Mouse (Mus musculus): Measurements from ENCODE around the gene Exoc6b. TPM values are rescaled to one million over a fixed set of nuclear protein-coding genes. Genes with fewer than 3 reads are reported as not detected.
A peak's percentile ranks its signal among the peaks of the same experiment; 100 is the strongest.

Exoc6b gene
- total and polyA plus RNA-seq, 3 experiments = 0.76 to 8.7 (median 6.9) TPM

- Histone ChIP-seq H3K9me3 (replicated peaks) (no peaks in the 10 kb centered on the region), H3K36me3 (replicated peaks) (no peaks in the 10 kb centered on the region), H3K4me1 (ENCODE audit: insufficient read depth, low read depth, low read length) (no peaks in the 10 kb centered on the region), H3K4me3 (ENCODE audit: low read depth, low read length) (no peak overlapping the region), H3K27me3 (ENCODE audit: insufficient read depth, low read length) (peaks cover 20% of the 10 kb centered on the region)
- no peak for DNase-seq (ENCODE audit: low spot score)
- no peak for ATAC-seq (ENCODE audit: extremely low read depth, insufficient number of reproducible peaks, low FRiP score, poor library complexity, severe bottlenecking)
- TF ChIP-seq GATA2 (IDR thresholded peaks at IDR 0.05; ENCODE audit: borderline replicate concordance, low read depth, low read length) (no peak), POLR2AphosphoS5 (IDR thresholded peaks at IDR 0.05; ENCODE audit: insufficient replicate concordance, low read depth, low read length) (no peak), TAL1 (conservative IDR thresholded peaks at IDR 0.05; ENCODE audit: low read depth, low read length) (no peak), CTCF (IDR thresholded peaks at IDR 0.05; ENCODE audit: low read depth, low read length) (no peak), GATA1 (IDR thresholded peaks at IDR 0.05; ENCODE audit: borderline replicate concordance, low read length) (no peak)
Measured at GRCm38 (mm10) chr6:84931051-84931450, 138.3 kb downstream of the Exoc6b start.

DNA sequence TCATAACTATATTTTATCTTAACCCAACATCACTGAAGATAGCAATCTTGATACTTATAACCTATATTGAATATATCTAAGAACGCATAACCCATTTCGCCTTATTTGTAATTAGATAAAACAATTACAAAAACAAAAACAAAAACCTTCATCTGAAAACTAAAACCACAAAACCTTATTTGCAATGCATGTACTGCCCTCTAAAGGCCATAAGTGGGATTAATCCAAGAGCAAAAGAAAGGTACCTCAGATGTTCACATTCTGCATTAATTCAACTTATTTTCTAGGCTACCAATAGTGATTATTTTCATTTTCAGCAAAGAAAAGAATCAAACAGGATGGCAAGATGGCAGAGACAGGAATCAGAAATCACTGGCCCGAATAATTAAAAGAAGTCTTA, 143.2 kb downstream of the Exoc6b start:
- TF ChIP-seq GATA2 (IDR thresholded peaks at IDR 0.05; ENCODE audit: borderline replicate concordance, low read depth, low read length) = no peak
- TF ChIP-seq GATA1 (IDR thresholded peaks at IDR 0.05; ENCODE audit: borderline replicate concordance, low read length) = no peak
- no peak for TF ChIP-seq CTCF (IDR thresholded peaks at IDR 0.05; ENCODE audit: low read depth, low read length)
- no peak for TF ChIP-seq TAL1 (conservative IDR thresholded peaks at IDR 0.05; ENCODE audit: low read depth, low read length)
- no peak for TF ChIP-seq POLR2AphosphoS5 (IDR thresholded peaks at IDR 0.05; ENCODE audit: insufficient replicate concordance, low read depth, low read length)
- Histone ChIP-seq H3K27me3 (ENCODE audit: insufficient read depth, low read length) (peaks cover 4% of the 10 kb centered on the region), H3K9me3 (replicated peaks) (peaks cover 2% of the 10 kb centered on the region; the same call in 1 of the 2 replicates), H3K36me3 (replicated peaks) (no peaks in the 10 kb centered on the region), H3K4me1 (ENCODE audit: insufficient read depth, low read depth, low read length) (peaks cover 32% of the 10 kb centered on the region), H3K4me3 (ENCODE audit: low read depth, low read length) (no peak overlapping the region)
- ATAC-seq (ENCODE audit: extremely low read depth, insufficient number of reproducible peaks, low FRiP score, poor library complexity, severe bottlenecking) (no peak), DNase-seq (ENCODE audit: low spot score) (peak; percentile 5)

DNA sequence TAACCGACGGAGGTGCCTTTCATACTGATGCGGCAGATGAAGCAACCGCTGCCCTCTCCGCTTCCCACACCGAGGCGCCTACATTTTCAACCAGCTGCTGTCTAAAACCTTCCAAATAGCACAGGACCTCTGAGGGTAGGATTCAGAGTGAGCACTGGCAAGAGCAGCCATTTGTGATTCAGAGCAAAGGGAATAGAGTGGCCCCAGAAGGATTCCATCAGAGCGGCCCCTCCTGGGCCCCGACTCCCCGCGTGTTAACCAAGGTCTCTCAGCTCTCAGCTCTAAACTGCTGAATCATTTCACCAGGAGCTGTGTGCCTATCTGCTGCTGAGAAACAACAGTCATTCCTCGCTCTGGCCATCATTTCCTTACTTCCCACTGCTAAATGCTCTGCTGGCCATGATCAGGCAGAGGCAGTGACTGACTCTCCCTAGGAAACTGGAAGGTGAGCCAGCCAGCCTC, 145.5 kb downstream of the Exoc6b start:
- peaks cover 32% of the 10 kb centered on the region for H3K4me1 ChIP-seq (ENCODE audit: insufficient read depth, low read depth, low read length)
- ATAC-seq (ENCODE audit: extremely low read depth, insufficient number of reproducible peaks, low FRiP score, poor library complexity, severe bottlenecking) (peak; percentile 68), DNase-seq (ENCODE audit: low spot score) (peak; percentile 13)
- TF ChIP-seq TAL1 (conservative IDR thresholded peaks at IDR 0.05; ENCODE audit: low read depth, low read length) (no peak), GATA1 (IDR thresholded peaks at IDR 0.05; ENCODE audit: borderline replicate concordance, low read length) (no peak), GATA2 (IDR thresholded peaks at IDR 0.05; ENCODE audit: borderline replicate concordance, low read depth, low read length) (no peak), CTCF (IDR thresholded peaks at IDR 0.05; ENCODE audit: low read depth, low read length) (no peak), POLR2AphosphoS5 (IDR thresholded peaks at IDR 0.05; ENCODE audit: insufficient replicate concordance, low read depth, low read length) (no peak)
- peaks cover 3% of the 10 kb centered on the region; the same call in 1 of the 2 replicates for H3K9me3 ChIP-seq (replicated peaks)
- peak overlapping the region; percentile 25; the same call in 1 of the 2 replicates for H3K4me3 ChIP-seq (ENCODE audit: low read depth, low read length)
- no peaks in the 10 kb centered on the region for H3K27me3 ChIP-seq (ENCODE audit: insufficient read depth, low read length)
- no peaks in the 10 kb centered on the region for H3K36me3 ChIP-seq (replicated peaks)

- peaks cover 12% of the 10 kb centered on the region for H3K4me1 ChIP-seq (ENCODE audit: insufficient read depth, low read depth, low read length)
- peak; percentile 60; the same call in 1 of the 2 replicates for TF ChIP-seq CTCF (IDR thresholded peaks at IDR 0.05; ENCODE audit: low read depth, low read length)
- no peak for TF ChIP-seq GATA1 (IDR thresholded peaks at IDR 0.05; ENCODE audit: borderline replicate concordance, low read length)
- no peak for TF ChIP-seq POLR2AphosphoS5 (IDR thresholded peaks at IDR 0.05; ENCODE audit: insufficient replicate concordance, low read depth, low read length)
- TF ChIP-seq GATA2 (IDR thresholded peaks at IDR 0.05; ENCODE audit: borderline replicate concordance, low read depth, low read length) = no peak
- no peak for TF ChIP-seq TAL1 (conservative IDR thresholded peaks at IDR 0.05; ENCODE audit: low read depth, low read length)
- H3K36me3 ChIP-seq (replicated peaks) = no peaks in the 10 kb centered on the region
- 0 out of 2 replicates have a peak, but pooled peaks cover 3% of the 10 kb centered on the region for H3K9me3 ChIP-seq (replicated peaks)
- no peak overlapping the region for H3K4me3 ChIP-seq (ENCODE audit: low read depth, low read length)
- ATAC-seq (ENCODE audit: extremely low read depth, insufficient number of reproducible peaks, low FRiP score, poor library complexity, severe bottlenecking) (no peak; the same call in 1 of the 2 replicates), DNase-seq (ENCODE audit: low spot score) (no peak)
- peaks cover 2% of the 10 kb centered on the region; the same call in 1 of the 2 replicates for H3K27me3 ChIP-seq (ENCODE audit: insufficient read depth, low read length)
Measured at GRCm38 (mm10) chr6:84916291-84916690, 153.0 kb downstream of the Exoc6b start.

DNA sequence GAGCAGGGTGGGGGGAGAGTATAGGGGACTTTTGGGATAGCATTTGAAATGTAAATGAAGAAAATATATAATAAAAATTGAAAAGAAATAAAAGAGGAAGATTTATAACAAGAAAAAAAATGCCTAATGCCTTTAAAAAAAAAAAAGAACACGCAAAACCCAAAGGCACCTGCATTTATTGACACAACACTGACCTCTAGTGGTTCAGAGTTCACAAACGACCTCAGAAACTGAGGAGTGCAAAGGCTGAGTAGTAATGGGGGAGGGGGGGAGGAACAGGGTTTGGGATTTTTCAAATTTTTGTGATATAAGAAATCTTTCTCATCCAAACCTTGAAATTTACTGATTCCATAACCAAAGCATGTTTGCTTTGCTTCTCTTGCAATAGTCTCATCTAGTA, 156.9 kb downstream of the Exoc6b start:
- TF ChIP-seq GATA2 (IDR thresholded peaks at IDR 0.05; ENCODE audit: borderline replicate concordance, low read depth, low read length) (no peak), CTCF (IDR thresholded peaks at IDR 0.05; ENCODE audit: low read depth, low read length) (no peak), TAL1 (conservative IDR thresholded peaks at IDR 0.05; ENCODE audit: low read depth, low read length) (no peak), GATA1 (IDR thresholded peaks at IDR 0.05; ENCODE audit: borderline replicate concordance, low read length) (no peak), POLR2AphosphoS5 (IDR thresholded peaks at IDR 0.05; ENCODE audit: insufficient replicate concordance, low read depth, low read length) (no peak)
- H3K4me1 ChIP-seq (ENCODE audit: insufficient read depth, low read depth, low read length) = peaks cover 20% of the 10 kb centered on the region
- H3K27me3 ChIP-seq (ENCODE audit: insufficient read depth, low read length) = peaks cover 2% of the 10 kb centered on the region; the same call in 1 of the 2 replicates
- no peak overlapping the region for H3K4me3 ChIP-seq (ENCODE audit: low read depth, low read length)
- H3K36me3 ChIP-seq (replicated peaks) = no peaks in the 10 kb centered on the region
- H3K9me3 ChIP-seq (replicated peaks) = no peaks in the 10 kb centered on the region
- ATAC-seq (ENCODE audit: extremely low read depth, insufficient number of reproducible peaks, low FRiP score, poor library complexity, severe bottlenecking) (no peak), DNase-seq (ENCODE audit: low spot score) (peak; percentile 14)

DNA sequence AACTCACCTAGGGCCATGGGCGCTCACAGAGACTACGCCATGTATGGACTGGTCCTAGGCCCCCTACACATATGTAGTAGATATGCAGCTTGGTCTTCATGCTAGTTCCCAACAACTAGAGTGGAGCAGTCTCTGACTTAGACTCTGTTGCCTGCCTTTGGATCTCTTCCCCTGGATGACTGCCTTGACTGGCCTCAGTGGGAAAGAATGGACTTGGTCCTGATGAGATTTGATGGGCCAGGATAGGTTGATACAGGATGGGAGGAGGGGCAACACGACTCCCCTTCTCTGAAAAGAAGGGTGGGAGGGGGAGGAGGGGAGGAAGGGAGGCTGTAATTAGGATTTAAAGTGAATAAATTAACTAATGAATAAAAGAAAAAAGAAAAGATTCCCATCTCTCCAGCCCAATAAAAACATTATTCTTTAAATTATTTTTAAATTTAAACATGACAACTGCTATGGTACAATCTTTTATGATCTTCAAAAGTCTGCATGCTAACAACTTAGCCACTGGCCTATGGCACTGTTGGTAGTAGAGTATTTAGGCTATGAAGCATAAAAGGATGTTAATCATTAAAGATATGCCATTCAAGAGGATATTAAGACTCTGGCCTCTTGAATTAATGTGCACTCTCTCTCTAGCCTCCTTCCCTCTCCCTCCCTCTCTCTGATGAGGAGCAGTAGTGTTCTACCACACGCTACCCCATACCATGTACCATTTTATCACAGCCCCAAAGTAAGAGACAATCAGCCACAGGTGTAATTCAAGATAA, 170.1 kb downstream of the Exoc6b start:
- H3K27me3 ChIP-seq (ENCODE audit: insufficient read depth, low read length) = no peaks in the 10 kb centered on the region

More for the DNA sequence above, 170.1 kb downstream of the Exoc6b start:
- H3K4me3 ChIP-seq (ENCODE audit: low read depth, low read length) = no peak overlapping the region
- peaks cover 2% of the 10 kb centered on the region; the same call in 1 of the 2 replicates for H3K4me1 ChIP-seq (ENCODE audit: insufficient read depth, low read depth, low read length)
- DNase-seq (ENCODE audit: low spot score) = no peak
- no peaks in the 10 kb centered on the region for H3K9me3 ChIP-seq (replicated peaks)
- no peak for ATAC-seq (ENCODE audit: extremely low read depth, insufficient number of reproducible peaks, low FRiP score, poor library complexity, severe bottlenecking)
- no peaks in the 10 kb centered on the region for H3K36me3 ChIP-seq (replicated peaks)
- TF ChIP-seq GATA2 (IDR thresholded peaks at IDR 0.05; ENCODE audit: borderline replicate concordance, low read depth, low read length) (no peak), GATA1 (IDR thresholded peaks at IDR 0.05; ENCODE audit: borderline replicate concordance, low read length) (no peak), POLR2AphosphoS5 (IDR thresholded peaks at IDR 0.05; ENCODE audit: insufficient replicate concordance, low read depth, low read length) (no peak), TAL1 (conservative IDR thresholded peaks at IDR 0.05; ENCODE audit: low read depth, low read length) (no peak), CTCF (IDR thresholded peaks at IDR 0.05; ENCODE audit: low read depth, low read length) (no peak)

Data from G1E (cell line).